Mouse (Mus musculus): ENCODE results near the gene Phc2.

DNA sequence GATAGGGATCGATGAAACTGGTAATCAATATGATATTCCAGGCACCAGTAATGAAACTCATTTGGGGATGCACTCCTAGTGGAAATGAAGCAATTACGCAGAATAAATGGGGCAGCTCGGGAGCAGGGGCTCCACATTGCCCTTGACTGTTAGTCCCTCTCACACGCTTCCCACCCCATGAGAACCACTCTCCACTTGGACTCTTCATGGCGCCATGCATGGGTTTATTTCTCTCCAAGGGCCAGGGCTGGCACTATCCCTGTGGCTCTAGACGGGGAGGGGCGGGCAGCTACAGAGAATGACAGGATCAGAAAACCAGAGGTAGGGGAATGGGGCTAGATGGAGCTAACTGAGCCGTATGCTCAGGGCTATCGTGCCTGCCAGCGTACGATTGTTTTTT, 29.6 kb downstream of the Phc2 start:
- TF ChIP-seq POLR2A (IDR thresholded peaks at IDR 0.05; ENCODE audit: insufficient read length, low read depth) (no peak), MYOD1 (IDR thresholded peaks at IDR 0.05; ENCODE audit: control insufficient read depth in 1 of 3, insufficient read length in 2 of 3, low read depth in 2 of 3) (no peak), E2F4 (IDR thresholded peaks at IDR 0.05; ENCODE audit: insufficient read depth) (no peak), USF1 (IDR thresholded peaks at IDR 0.05; ENCODE audit: low read depth) (no peak), MYOG (IDR thresholded peaks at IDR 0.05; ENCODE audit: control insufficient read depth in 1 of 3, insufficient read depth in 1 of 3, insufficient read length in 2 of 3, low read depth in 2 of 3) (no peak), REST (IDR thresholded peaks at IDR 0.05; ENCODE audit: insufficient read depth, insufficient read length) (no peak), TCF12 (IDR thresholded peaks at IDR 0.05; ENCODE audit: insufficient read depth, poor library complexity, severe bottlenecking) (no peak)

Measured in myocyte (in vitro differentiated cells).